Mouse (Mus musculus) forebrain, embryonic 14.5 days (tissue): ENCODE measurements around the gene Agrn. TPM values are rescaled to one million over a fixed set of nuclear protein-coding genes. Genes with fewer than 3 reads are reported as not detected.

ENCODE experiments used
- ATAC-seq: fragments of 200-750 bp; cut with Nextera tagmentation; 2 replicates; pipeline ENCODE4 v1.8.0; 2017; ENCODE audit warnings: mild to moderate bottlenecking, moderate library complexity
- DNase-seq: peaks from one replicate; pipeline ENCODE4 v3.0.0-alpha.2; 2015; ENCODE audit warnings: low spot score
- H3K27ac ChIP-seq: fragments of 300-500 bp; sonication (generic); 2 replicates; pipeline ENCODE4 v1.5.1; 2014; ENCODE audit warnings: low read depth, mild to moderate bottlenecking, control low read depth, low read length, moderate library complexity
- H3K27me3 ChIP-seq: fragments of 300-500 bp; sonication (generic); replicated peaks from 2 replicates; pipeline ENCODE4 v1.6.1; 2014; ENCODE audit warnings: low read length, control low read depth, mixed read lengths; ENCODE audit not compliant: control insufficient read depth, insufficient read depth
- H3K36me3 ChIP-seq: fragments of 300-500 bp; sonication (generic); 2 replicates; pipeline ENCODE4 v1.6.1; 2014; ENCODE audit warnings: low read length, control low read depth; ENCODE audit not compliant: control insufficient read depth, insufficient read depth
- H3K4me1 ChIP-seq: fragments of 300-500 bp; sonication (generic); 2 replicates; pipeline ENCODE4 v1.6.1; 2014; ENCODE audit warnings: antibody characterized with exemption, low read length, control low read depth; ENCODE audit not compliant: control insufficient read depth, insufficient read depth
- H3K4me2 ChIP-seq: fragments of 300-500 bp; sonication (generic); 2 replicates; pipeline ENCODE4 v1.6.1; 2014; ENCODE audit warnings: mild to moderate bottlenecking, control low read depth, low read length
- H3K4me3 ChIP-seq: fragments of 300-500 bp; sonication (generic); 2 replicates; pipeline ENCODE4 v1.5.1; 2014; ENCODE audit warnings: low read depth, low read length, control low read depth
- H3K9ac ChIP-seq: fragments of 300-500 bp; sonication (generic); 2 replicates; pipeline ENCODE4 v1.6.1; 2014; ENCODE audit warnings: mild to moderate bottlenecking, low read length, control low read depth, moderate library complexity
- H3K9me3 ChIP-seq: fragments of 300-500 bp; sonication (generic); replicated peaks from 2 replicates; pipeline ENCODE4 v1.6.1; 2016; ENCODE audit warnings: low read length, control low read depth, mixed read lengths; ENCODE audit not compliant: control insufficient read depth
- WGBS: fragments of 180-500 bp; shearing (Covaris S2); extraction: QIAGEN DNeasy Blood & Tissue Kit; methylation state at CpG from one replicate; pipeline ENCODE4 v1.1.7; 2014; 5-methylcytosine and 5-hydroxymethylcytosine counted together
- polyA plus RNA-seq: library from polyadenylated mRNA; unstranded; fragments of >200 nt; fragmentation: Nextera tagmentation; extraction: Ambion mirVana; gene quantifications from 2 replicates; pipeline ENCODE4 v1.2.1, GENCODE M21; 2014

The Agrn gene
- polyA plus RNA-seq, 1 experiment from 2014 or later, result 72.2 TPM

GRCm38 (mm10) chr4:156209963-156210635 lies 12.8 kb upstream of the Agrn start:
- no peak for DNase-seq
- Histone ChIP-seq H3K27ac (no peak overlapping the region), H3K4me2 (no peak overlapping the region), H3K9me3 (no peaks in the 10 kb centered on the region), H3K4me3 (no peak overlapping the region), H3K36me3 (0 out of 2 replicates have a peak, but pooled peaks cover 3% of the 10 kb centered on the region), H3K4me1 (peaks cover under 1% of the 10 kb centered on the region; the same call in 1 of the 2 replicates), H3K9ac (no peak overlapping the region), H3K27me3 (no peaks in the 10 kb centered on the region)
- 86% methylated on average over 13 of the region's 13 CpGs for WGBS
- ATAC-seq, result no peak

GRCm38 (mm10) chr4:156208872-156209271 lies 11.6 kb upstream of the Agrn start:
- Histone ChIP-seq H3K4me3 (no peak overlapping the region), H3K9ac (no peak overlapping the region), H3K9me3 (no peaks in the 10 kb centered on the region), H3K27me3 (no peaks in the 10 kb centered on the region), H3K27ac (no peak overlapping the region), H3K4me1 (peaks cover 2% of the 10 kb centered on the region; the same call in 1 of the 2 replicates), H3K4me2 (no peak overlapping the region), H3K36me3 (0 out of 2 replicates have a peak, but pooled peaks cover 3% of the 10 kb centered on the region)
- ATAC-seq, result no peak
- no peak for DNase-seq
- WGBS, result 93% methylated on average over 4 of the region's 4 CpGs

DNA sequence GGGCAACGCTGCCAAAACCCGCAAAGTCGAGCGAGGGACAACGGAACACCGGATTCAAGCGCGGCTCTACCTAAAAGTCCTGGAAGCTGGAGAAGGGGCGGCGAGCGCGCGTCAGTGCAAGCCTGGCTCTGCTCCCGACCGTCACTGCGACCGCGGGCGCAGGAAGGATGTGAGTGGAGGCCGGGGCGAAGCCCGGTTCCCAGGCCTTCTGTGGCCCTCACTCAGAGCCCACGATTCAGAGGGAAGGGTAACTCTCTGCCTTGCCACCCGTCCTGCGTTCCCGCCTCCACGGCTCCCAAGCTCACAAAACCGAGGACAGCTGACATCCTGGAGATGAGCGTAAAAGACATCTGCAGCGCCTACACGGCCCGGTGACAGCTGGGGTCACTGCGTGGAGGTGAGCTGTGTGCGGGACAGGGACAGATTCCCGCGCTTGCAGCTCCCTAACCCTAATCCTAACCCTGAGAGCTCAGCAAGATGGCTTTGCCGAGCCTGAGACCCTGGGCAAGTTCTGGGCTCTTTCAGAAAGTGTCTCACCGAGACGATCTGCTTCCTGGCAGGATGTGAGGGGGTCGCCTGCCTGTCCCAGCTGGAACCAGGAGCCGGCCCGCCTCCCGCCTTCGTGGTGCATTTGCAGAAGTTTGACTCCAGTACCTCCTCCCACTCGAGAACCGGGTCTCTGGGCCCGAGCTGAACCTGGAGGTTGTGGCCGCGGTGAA lies 6.3 kb upstream of the Agrn start:
- H3K4me2 ChIP-seq, result peak overlapping the region; percentile 96
- peaks cover 7% of the 10 kb centered on the region for H3K4me1 ChIP-seq
- H3K9ac ChIP-seq, result peak overlapping the region; percentile 77
- peak overlapping the region; percentile 39; the same call in 1 of the 2 replicates for H3K27ac ChIP-seq
- WGBS, result under 1% methylated on average over 49 of the region's 49 CpGs
- ATAC-seq (peak; percentile 40), DNase-seq (peak; percentile 49)
- no peaks in the 10 kb centered on the region for H3K27me3 ChIP-seq
- H3K36me3 ChIP-seq, result 0 out of 2 replicates have a peak, but pooled peaks cover 3% of the 10 kb centered on the region
- peak overlapping the region; percentile 56 for H3K4me3 ChIP-seq
- H3K9me3 ChIP-seq, result no peaks in the 10 kb centered on the region

DNA sequence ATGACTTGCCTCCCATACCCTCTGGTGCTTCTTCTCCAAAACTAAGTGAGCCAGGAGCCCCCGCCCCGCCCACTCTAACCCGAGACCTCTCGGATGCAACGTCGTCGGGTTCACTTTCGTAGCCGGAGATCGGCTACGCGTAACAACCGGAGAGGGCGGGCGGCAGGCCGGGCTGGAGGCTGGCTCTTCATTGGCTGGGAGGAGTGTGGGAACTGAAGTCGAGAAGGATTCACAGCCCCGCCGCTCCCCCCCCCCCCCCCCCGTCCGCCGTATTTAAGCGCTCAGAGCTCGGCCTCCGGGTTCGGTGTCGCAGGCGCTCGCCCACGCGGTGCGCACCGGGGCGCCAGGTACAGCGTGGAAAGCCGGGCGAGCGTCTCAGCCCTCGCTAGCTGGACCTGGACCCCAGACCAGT lies 5.7 kb upstream of the Agrn start, which contains the start of gene AW011738:
AW011738 (plus strand) TSS at position 304 of the 412 bp plus-strand sequence.
- peak within 1 kb of the TSS; percentile 77 for H3K9ac ChIP-seq
- no peaks in the 10 kb centered on the region for H3K27me3 ChIP-seq
- no peaks in the 10 kb centered on the region for H3K9me3 ChIP-seq
- WGBS, result 0% methylated on average over 27 of the region's 39 CpGs
- 0 out of 2 replicates have a peak, but pooled peaks cover 3% of the 10 kb centered on the region for H3K36me3 ChIP-seq
- peaks cover 7% of the 10 kb centered on the region for H3K4me1 ChIP-seq
- peak within 1 kb of the TSS; percentile 56 for H3K4me3 ChIP-seq
- H3K27ac ChIP-seq, result peak within 1 kb of the TSS; percentile 39; the same call in 1 of the 2 replicates
- H3K4me2 ChIP-seq, result peak within 1 kb of the TSS; percentile 96
- DNase-seq, result peak; percentile 84
- peak; percentile 86 for ATAC-seq

- peaks cover 7% of the 10 kb centered on the region for H3K4me1 ChIP-seq
- peak overlapping the region; percentile 77; the same call in 1 of the 2 replicates for H3K9ac ChIP-seq
- 48% methylated on average over 12 of the region's 12 CpGs for WGBS
- H3K4me3 ChIP-seq, result peak overlapping the region; percentile 56
- H3K36me3 ChIP-seq, result 0 out of 2 replicates have a peak, but pooled peaks cover 3% of the 10 kb centered on the region
- H3K9me3 ChIP-seq, result no peaks in the 10 kb centered on the region
- no peak for ATAC-seq
- peak overlapping the region; percentile 96 for H3K4me2 ChIP-seq
- peak overlapping the region; percentile 35; the same call in 1 of the 2 replicates for H3K27ac ChIP-seq
- DNase-seq, result no peak
- H3K27me3 ChIP-seq, result no peaks in the 10 kb centered on the region
These were observed 5.2 kb upstream of the Agrn start for GRCm38 (mm10) chr4:156202462-156202893.

DNA sequence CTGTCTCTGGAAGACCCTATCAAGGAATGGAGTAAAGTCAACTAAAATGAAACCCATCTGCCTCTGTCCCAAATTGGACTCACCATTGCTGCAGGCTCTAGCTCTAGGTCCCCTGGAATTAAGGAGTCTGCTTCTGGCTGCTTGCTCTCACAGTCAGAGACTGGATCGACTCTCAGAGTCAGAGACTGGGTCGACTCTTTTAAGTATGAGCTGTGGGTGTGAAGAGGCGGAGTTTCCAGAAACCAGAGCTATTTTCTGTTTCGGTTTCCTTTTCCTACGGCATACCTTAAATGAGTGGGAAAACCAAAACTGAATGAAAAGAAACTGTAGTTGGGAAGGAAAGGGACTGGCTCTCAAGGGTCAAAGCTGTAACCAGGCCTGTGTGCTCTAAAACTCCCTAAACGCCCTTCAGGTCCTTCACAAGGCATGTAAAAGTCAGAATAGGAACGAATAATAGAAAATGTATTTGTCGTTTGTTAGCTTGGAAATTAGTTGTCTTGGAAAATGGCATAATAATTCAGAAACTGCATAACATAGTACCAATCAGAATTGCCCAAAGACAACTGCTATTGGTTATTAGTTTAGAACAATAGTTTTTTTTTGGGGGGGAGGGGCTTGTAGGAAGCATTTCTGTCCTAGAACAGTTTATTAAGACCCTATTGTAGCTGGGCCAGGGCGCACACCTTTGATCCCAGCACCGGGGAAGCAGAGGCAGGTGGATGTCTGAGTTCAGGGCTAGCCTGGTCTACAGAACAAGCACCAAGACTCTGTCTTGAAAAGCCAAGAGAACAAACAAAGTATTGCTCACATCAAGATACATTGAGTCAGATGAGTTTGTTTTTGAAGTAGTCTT lies 3.6 kb upstream of the Agrn start, which contains the start of gene Isg15:
Isg15 (minus strand) TSS at position 196 of the 853 bp plus-strand sequence.
- Histone ChIP-seq H3K4me1 (peaks cover 12% of the 10 kb centered on the region), H3K27me3 (no peaks in the 10 kb centered on the region), H3K9ac (no peak within 1 kb of the TSS), H3K27ac (no peak within 1 kb of the TSS), H3K36me3 (no peaks in the 10 kb centered on the region), H3K9me3 (no peaks in the 10 kb centered on the region), H3K4me3 (no peak within 1 kb of the TSS), H3K4me2 (no peak within 1 kb of the TSS)
- ATAC-seq, result no peak
- DNase-seq, result no peak
- WGBS, result 68% methylated on average over 10 of the region's 10 CpGs

- Histone ChIP-seq H3K4me2 (peak overlapping the region; percentile 57), H3K9me3 (no peaks in the 10 kb centered on the region), H3K4me3 (peak overlapping the region; percentile 86), H3K27ac (peak overlapping the region; percentile 94), H3K9ac (peak overlapping the region; percentile 67), H3K27me3 (no peaks in the 10 kb centered on the region), H3K4me1 (peaks cover 35% of the 10 kb centered on the region), H3K36me3 (peaks cover 10% of the 10 kb centered on the region)
- DNase-seq (peak; percentile 94), ATAC-seq (peak; percentile 92)
- WGBS, result under 1% methylated on average over 26 of the region's 26 CpGs
These were observed 529 bp upstream of the Agrn start for GRCm38 (mm10) chr4:156197829-156198205.
